Mouse (Mus musculus) megakaryocyte, embryonic 14.5 days (primary cell): Measurements from ENCODE around the gene Ap2b1.

Experiments used
- FLI1 ChIP-seq: IDR thresholded peaks from 2 replicates; pipeline ENCODE4 v1.6.1; 2012; ENCODE audit warnings: low read length, inconsistent platforms, mixed read lengths
- GATA1 ChIP-seq: IDR thresholded peaks from 3 replicates; pipeline ENCODE4 v1.6.1; 2012; ENCODE audit warnings: mixed read lengths, low read length, inconsistent platforms, borderline replicate concordance

- TF ChIP-seq GATA1 (no peak), FLI1 (no peak)
Measured at GRCm38 (mm10) chr11:83394802-83395439, 96.1 kb downstream of the Ap2b1 start.
